Mouse (Mus musculus): ENCODE results near the gene Hs6st1.

The Hs6st1 gene

DNA sequence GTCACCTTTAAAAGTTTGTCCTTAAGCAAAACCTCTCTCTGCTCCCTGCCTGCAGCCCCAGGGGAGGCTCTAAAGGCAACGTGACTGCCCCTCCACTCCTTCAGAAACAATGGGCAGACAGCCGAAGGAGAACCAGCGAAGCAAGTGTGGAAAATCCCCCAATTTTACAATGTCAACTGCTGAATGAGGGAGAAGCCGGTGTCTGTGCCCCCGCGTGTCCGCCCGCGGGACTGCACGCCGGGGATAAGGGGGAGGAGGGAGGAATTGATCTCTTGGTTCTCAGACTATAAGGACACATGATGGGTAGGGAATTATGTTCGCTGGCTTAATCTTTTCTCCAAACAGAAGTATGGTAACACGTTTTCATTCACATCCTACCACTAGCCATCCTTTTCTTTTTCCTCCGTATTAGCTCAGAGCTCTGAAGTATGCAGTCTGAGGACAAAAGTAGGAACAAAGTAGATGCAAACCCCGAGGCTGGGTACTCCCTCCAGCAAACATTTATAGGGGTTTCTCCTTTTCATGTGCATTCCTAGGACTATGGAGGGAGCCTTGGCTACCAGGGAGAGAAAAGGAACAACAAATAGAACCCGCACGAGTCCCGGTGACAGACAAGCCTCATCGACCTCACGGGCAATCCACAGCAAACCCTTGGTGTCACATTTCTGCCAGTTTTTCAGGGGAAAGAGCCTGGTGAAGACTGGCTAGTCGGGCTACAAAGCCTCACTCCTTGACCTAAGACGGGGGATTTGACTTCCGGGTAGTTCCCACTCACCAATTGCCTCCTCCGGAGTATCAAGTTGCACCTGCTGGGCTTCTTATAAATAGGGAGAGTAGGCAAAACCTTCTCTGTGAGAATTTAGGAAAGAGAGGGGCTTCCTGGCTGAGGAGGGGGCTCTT, 3.1 kb upstream of the Hs6st1 start:
- in situ Hi-C loops (cut with MboI) = loop anchor here (10.0 kb wide), 1 partner anchor 220 kb away; no protein-coding TSS in a partner anchor

DNA sequence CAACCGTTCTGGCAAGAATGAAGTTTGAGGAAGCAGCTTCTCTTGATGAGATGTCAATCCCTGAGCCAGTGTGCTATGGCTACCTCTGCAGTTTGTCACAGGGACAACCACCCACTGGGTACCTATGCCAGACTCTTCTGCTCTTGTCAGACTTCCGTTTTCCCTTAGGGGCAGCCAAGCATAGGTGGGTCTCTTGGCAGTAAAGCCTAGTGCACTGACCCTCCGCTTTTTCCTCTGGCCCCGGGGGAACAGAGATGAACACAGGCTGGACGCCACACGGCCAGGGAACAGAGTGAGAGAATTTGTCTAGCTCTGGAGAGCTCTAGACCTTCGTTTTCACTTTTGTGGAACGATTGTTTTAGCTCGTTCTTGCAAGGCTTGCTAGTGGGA, 2.4 kb upstream of the Hs6st1 start:
- in situ Hi-C loops (cut with MboI) = loop anchor here (10.0 kb wide), 1 partner anchor 221 kb away; no protein-coding TSS in a partner anchor

DNA sequence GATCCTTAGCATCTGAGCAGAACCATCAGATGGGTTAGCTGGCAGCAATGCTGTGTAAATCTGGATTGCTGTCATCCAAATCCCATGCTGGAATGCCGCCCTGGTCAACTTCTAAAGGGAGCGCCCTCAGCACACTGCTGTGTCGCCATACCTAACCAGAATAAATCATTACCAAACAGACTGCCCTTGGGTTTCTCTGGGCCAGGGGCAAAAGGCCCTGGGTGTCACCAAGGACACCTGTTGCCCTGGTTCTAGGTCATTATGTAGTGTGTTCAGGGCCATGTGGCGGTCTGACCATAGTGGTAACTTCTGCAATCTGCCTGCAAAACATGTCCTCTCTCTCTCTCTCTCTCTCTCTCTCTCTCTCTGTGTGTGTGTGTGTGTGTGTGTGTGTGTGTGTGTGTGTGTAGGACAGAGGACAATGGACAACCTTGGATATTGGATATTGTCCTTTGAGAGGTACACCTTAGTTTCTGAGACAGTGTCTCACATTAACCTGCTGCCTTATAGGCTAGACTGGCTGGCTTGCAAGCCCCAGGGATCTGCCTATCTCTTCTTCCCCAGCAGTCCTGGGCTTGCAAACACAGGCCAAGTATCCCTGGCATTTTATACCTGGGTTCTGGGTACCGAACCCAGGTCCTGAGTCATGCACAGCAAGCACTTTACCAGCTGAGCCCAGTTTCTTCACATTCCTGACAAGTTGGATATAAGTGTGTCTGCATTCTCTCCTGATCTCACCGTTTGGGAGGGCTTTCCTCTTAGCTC, 1.8 kb upstream of the Hs6st1 start:
- in situ Hi-C loops (cut with MboI) = loop anchor here (10.0 kb wide), 1 partner anchor 222 kb away; no protein-coding TSS in a partner anchor

DNA sequence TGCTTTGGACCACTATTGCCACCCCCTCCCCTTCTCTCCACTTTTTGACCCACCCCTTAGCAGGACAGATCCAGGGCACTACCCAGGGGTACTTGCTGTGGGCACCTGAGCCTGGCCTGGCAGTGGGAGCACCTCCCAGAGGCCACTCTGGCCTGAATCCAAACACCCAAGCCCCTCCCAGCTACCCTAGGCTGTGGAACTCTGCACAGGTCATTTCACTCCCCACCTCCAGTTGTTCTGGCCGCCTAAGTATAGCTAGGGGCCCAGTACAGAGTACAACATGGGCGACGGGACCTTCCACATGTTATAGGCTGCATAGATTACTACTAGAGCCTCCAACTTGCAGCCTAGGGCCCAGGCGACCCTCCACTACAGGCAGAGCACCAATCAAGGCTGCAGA, 999 bp upstream of the Hs6st1 start:
- in situ Hi-C loops (cut with MboI) = loop anchor here (10.0 kb wide), 1 partner anchor 222 kb away; no protein-coding TSS in a partner anchor

DNA sequence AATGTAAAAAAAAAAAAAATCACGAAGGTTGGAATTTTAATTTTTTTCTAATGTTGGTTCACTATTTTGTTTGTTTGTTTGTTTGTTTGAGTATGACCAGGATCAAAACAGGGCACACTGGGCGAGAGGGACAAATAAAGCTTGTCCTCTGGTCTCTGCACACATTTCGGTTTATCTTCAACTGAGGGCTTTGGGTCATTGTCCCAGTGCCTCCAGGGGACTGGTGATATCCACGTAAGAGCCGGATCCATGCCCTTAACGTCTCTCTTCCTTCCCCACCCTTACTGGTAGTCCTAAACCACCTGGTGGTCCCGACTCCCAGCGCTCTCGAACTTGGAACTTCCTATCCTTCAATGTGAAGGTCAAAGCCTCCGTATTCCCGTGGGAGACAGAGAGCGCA, 589 bp upstream of the Hs6st1 start:
- in situ Hi-C loops (cut with MboI) = loop anchor here (10.0 kb wide), 1 partner anchor 223 kb away; no protein-coding TSS in a partner anchor

DNA sequence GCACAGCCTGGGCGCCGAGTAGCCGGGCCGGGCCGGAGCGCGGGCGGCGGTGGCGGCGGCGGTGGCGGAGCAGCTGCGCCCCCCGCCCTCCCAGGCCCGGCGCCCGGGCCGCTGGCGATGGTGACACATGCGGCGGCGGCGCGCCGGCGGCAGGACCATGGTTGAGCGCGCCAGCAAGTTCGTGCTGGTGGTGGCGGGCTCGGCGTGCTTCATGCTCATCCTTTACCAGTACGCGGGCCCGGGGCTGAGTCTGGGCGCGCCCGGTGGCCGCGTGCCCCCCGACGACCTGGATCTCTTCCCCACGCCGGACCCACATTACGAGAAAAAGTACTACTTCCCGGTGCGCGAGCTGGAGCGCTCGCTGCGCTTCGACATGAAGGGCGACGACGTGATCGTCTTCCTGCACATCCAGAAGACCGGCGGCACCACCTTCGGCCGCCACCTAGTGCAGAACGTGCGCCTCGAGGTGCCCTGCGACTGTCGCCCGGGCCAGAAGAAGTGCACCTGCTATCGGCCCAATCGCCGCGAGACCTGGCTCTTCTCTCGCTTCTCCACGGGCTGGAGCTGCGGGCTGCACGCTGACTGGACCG, 426 bp downstream of the Hs6st1 start:
- in situ Hi-C loops (cut with MboI) = loop anchor here (10.0 kb wide), 1 partner anchor 224 kb away; no protein-coding TSS in a partner anchor

DNA sequence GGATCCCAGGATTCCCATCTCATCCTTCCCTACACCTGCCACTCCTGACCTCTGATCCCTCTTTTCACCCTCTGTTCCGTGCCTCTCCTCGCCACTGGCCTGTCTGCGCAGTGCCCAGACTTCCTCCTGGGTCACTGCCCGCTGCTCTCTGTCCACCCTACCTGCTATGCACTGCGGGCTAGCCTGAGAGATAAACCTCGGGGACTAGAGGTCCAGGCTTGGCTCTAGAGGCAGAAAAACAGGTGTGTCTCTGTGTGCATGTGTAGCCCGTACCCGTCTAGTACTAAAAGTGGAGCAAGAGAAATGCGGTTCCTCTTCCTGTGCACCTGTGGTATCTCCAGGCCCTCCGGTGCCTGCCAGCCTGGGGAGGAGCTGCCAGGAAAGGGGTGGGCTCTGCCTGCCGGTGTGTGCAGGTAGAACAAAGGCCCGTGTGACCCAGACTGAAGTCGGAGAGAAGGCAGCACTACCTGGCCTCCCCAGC, 1.1 kb downstream of the Hs6st1 start:
- in situ Hi-C loops (cut with MboI) = loop anchor here (10.0 kb wide), 1 partner anchor 225 kb away; no protein-coding TSS in a partner anchor

DNA sequence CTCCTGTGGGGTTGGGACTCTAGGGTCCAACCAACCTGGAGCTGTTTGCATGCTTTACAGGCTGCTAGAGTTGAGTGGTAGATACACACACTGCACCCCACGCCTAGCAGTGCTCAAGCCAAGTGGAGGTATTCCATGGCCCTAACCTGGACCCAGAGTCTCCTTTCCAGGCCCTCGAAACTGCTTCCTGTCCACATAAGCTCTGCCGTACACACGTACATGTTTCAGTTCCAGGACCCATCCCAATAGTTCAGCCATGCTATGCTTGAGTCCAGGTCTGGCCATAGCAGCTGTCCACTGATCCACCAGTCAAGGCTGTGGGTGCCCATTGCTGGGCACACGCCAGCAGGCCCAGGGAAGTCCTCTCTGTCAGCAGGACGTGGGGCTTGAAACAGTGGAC, 2.0 kb downstream of the Hs6st1 start:
- in situ Hi-C loops (cut with MboI) = no loop called here

DNA sequence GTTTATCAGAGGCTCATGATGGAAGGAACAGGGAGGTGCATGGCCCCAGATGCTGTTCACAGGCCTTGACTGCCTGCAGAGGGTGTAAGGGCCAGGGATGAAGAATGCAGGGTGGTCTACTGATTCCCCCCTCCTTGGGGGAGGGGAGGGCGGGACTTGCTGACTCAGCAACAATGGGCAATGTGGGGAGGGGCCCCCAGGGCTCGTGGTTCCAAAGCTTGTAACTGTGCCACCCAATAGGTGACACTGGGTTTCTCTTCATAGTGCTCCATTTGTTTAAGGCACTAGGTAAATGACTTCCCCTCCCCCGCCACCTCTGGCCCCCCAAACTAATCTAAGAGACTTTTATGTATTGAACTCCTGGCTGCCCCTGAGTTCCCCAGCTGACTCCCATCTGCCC, 2.5 kb downstream of the Hs6st1 start:
- in situ Hi-C loops (cut with MboI) = no loop called here

DNA sequence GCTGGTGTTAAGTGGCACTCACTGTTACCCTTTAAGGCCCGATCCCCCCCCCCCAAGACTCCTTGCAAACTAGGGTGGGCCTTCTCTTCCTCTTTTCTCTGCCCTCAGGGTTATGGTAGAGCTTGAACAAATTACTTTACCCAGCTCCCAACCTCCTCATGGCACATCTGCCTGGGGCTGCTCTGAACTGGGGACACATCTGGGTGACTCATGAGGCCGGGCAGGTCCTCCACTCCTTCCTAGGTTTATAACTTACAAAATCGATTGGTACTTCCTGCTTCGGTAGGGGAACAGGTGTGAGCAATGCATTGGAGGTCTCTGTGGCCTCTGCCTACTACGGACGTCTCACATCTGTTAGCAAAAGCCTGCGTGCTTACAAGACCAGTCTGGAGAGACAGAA, 3.0 kb downstream of the Hs6st1 start:
- in situ Hi-C loops (cut with MboI) = no loop called here

DNA sequence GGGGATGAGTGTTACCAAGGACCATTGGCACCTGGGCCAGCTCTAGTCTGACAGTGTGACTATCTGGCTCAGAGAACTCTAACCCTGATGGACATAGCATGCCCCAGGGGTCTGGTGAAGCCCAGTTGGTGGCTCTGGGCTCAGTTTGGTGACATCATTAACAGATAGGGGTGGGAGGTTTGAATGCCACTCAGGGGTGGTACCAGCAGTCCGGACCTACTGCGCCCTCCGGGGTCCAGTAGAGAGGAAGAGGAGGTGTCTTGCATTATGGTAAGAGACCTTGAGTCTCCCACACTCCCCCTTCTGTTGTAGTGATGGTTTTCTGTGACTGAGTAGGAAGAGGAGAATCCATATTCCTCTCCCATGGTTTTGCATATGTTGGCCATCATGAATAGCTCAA, 3.4 kb downstream of the Hs6st1 start:
- in situ Hi-C loops (cut with MboI) = no loop called here

DNA sequence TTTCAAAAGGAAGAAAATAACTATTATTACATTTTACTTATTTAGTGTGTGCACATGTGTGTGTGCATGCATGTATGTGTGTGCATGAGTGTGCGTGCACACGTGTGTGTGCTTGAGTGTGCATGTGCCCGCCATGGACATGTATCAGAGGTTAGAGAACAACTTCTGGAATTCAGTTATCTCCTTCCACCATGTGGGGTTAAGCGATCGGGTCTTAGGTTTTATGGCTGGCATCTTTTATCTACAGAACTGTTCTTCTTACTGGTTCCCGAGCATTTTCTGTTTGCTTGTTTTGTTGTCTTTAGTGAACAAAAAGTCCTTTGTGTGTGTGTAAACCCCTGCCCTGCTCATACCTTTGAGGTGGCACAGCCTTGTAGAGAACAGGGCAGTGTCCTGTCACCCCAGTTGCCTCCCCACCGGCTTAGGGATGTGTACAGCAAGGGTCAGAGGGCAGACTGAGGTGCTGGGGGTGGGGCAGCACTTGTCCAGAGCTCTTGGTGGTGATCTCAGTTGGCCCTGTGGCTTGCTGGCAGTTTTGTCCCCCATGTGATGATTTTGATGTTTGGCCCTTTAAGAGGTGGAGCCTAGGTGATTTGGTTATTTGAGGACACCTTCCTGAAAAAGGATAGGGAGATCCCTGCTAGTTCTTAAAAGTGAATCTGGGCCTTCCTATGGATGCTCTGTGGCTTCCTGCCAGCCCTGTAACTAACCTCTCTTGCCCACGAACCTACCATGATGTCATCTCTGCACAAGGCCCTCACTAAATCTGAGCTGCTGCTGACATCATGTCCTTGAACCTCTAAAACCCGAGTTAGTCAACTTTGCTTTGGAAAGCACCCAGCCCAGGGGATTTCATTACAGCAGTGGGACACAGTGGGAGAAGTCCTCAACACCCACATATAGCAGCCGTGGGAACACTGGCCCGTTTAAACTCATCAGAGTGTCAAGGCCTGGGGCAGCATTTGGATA, 4.7 kb downstream of the Hs6st1 start:
- in situ Hi-C loops (cut with MboI) = no loop called here

DNA sequence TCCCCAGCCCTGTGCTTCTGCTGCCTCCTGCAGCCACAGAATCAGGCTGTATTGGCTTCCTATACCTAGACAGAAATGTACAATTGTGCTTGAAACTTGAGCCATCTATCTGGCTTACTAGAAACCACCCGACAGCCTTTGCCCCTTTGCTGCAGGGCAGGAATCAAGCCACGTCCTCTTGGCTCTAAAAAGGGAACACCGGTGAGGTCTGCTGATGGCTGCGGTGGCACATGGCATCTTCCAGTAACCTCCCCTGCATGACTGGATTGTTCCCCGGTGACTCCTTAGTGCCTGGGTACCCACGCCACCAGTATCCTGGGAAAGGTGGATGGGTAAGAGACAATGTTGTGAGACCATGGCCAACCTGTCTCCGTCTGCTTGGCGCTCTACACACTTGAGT, 5.4 kb downstream of the Hs6st1 start:
- in situ Hi-C loops (cut with MboI) = no loop called here

DNA sequence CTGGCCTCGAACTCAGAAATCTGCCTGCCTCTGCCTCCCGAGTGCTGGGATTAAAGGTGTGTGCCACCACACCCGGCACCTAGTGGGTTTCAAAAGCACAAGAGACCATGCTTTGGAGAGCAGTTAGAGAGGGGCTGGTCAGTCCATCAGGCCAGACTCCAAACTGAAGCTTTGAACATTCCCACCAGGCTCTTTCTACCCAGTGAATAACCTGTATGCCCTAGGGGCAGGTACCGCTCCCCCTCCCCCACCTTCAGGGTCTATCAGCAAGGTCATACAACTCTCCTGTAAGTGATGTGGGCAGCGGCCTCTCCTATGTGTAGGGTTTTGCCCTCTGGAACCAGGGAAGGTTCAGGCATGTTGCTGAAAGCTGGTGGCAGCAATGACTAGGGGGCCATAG, 6.0 kb downstream of the Hs6st1 start:
- in situ Hi-C loops (cut with MboI) = no loop called here

DNA sequence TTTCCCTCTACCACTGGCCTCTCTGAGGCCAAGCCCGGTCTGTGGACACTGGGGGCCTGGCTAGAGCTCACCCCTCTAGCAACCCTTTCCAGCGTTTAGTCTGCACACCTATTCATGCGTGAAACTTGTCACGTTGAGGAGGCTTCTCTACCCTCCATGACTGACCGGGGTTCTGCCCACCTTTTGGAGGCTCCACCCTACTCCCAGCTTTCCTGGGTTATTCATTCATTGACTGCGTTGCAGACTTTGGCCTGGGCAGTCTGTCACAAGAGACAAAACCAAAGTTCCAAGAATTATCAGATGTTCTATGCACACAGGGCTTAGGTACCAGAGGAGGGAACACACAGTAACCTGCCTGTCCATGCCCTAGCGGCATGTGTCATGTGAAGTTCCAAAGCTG, 6.8 kb downstream of the Hs6st1 start:
- in situ Hi-C loops (cut with MboI) = no loop called here

DNA sequence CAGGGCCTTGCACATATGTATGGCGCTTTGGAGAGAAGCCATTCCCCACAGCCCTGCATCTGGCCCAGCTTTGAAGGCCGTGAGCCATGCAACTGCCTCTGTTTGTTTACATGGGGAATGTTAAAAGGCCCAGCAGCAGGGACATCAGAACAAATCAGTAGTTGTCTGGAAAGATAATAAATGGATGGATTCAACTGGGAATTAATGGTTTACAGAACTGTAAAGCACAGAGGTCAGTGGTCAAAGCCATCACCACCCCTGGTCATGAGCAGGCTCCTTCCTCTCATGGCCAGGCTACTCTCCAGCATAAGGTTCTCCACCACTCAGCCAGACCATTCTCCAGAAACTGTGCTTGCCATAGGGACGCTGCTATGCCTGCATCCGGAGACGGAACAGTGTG, 7.5 kb downstream of the Hs6st1 start:
- in situ Hi-C loops (cut with MboI) = no loop called here

DNA sequence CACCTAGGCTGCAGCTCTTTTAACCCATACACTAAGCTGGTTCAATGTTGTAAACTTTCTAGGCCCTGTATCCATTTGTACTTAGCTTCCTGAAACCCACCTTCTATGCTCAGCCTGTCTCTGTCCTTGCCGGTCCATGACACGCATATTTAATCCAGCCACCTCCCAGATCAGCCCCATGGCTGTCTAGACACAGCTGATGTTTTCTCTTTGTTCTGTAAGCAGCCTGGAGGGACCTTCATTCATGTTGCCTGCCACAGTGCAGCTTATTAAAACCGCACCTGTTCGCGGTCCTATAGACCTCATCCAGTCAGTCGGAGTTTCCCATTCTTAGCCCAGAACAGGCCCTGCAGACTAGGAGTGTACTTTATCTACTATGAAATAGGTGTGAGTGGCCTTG, 8.9 kb downstream of the Hs6st1 start:
- in situ Hi-C loops (cut with MboI) = no loop called here

DNA sequence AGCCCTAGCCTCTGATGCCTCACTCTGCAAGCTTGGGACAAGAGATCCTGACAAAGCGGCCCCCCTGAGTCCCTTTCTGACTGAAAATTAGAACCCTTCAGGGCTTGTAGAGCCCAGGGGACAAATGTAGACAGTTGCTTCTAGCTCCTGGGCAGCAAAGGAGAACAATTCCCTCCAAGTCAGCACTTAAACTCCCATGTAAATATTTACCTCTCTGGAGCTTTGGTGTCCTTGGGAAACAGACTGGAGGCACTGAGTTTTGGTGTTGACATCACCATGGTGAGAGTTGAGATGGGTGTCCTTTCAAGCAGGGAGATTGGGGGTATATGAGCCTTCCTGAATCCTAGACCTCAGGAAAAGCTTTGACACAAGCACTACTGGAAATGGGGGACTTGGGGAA, 10.1 kb downstream of the Hs6st1 start:
- in situ Hi-C loops (cut with MboI) = no loop called here

DNA sequence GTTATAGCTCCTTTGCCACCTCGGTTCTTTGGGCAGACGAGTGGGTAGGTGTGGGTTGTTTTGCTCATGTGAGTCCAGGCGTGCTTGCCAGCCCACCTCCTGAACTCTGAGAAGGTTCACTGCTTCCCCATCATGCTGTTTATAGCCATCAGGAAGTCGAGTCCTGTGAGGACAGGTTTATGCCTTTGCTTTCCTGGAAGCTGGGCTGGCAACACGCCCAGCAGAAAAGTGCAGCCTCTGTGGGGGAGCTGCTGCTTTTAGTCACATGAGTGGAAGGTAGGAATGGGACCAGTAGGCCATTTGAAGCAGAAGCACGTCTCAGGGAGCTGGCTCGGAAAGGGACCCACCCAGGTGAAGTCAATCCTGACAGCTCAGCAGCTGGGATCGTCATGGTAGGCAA, 11.5 kb downstream of the Hs6st1 start:
- in situ Hi-C loops (cut with MboI) = no loop called here

DNA sequence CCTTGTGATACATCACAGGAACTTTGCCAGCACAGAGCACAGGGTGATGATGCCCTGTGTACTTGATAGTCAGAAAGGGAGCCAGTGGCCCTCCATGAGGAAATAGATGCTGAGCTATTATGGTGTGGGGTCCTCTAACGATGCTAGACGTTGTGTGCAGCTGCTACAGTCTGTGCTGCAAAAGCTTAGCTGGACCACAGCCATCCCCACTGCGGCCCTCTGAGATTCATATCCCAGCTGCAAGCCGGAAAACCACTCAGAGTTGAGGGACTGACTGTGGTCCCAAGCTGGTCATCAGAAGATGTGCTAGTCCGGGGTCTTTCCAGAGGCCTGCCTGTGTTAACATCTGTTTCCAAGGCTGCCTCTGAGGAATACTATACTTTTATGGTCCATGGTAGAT, 12.8 kb downstream of the Hs6st1 start:
- in situ Hi-C loops (cut with MboI) = no loop called here

DNA sequence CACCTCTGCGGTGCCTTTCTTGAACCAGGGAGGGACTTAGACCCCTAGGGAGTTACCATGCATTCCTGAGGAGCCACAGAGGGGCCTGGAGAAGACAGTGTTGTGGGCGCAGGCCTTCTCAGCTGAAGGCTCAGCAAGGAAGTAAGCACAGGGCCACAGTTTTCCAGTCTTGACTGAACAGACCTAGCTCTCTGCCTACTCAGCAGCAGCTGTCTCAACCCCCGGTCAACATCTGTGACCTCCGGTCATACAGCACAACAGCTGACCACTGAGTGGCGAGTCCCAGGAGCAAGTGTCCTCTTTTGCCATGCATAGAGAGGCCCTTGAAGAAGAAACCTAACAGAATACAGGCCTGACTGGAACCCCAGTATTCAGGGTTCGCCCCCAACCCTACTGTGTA, 14.0 kb downstream of the Hs6st1 start:
- in situ Hi-C loops (cut with MboI) = no loop called here
